7 mouse cellular contexts compared by ENCODE assay signal in the genomic region with DNA sequence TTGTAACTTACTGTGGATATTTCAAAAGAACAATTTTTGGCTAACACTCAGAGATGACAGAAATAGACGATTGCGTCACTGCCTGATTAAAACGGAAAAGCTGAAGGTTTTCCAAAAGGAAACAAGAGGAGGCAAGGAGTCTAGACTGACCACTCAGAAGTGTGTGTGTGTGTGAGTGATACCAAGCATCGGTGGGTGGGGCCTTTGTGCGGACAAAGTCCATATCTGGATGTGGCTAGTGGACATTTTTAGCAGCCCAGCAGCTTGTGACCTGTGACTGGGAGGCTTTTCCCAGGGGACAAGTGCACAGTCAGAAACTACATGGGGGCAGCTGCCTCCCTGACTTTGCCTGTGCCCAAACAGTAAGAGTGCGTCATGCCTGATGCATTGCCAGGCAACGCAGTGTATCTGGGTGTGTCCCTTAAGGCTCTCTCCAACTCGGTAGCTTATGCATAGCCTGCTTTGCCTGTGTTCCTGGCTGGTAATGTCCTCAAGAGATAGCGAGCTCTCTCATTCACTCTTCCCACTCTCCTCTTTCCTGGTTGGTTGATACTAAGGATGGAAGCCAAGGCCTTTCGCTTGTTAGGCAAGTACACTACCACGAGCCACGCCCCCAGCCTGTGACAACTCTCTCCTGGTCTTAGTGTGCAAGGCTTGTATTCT. TPM values are rescaled to one million over a fixed set of nuclear protein-coding genes. Genes with fewer than 3 reads are reported as not detected.
A peak's percentile ranks its signal among the peaks of the same experiment; 100 is the strongest.
DNase-seq lines count a peak whose midpoint lies in the region; ATAC-seq and TF ChIP-seq lines count a peak whose summit lies in the region.

No protein-coding gene starts in this region.

- peaks cover 3 to 5% of the 10 kb centered on the region in 2 experiments; a peak in 1 of 4 replicates for H3K4me1 ChIP-seq in ES-E14 (ENCODE audit: control insufficient read depth in 2 of 2, insufficient read depth in 2 of 2, low read length in 2 of 2, poor library complexity in 1 of 2)
- peaks cover 32% of the 10 kb centered on the region for H3K4me1 ChIP-seq in stomach, embryonic 16.5 days (ENCODE audit: control insufficient read depth, insufficient read depth, low read length)

- peak; percentile 78 for ATAC-seq in stomach, embryonic 16.5 days (ENCODE audit: insufficient read depth, low FRiP score)

- H3K9ac ChIP-seq in ES-E14 (ENCODE audit: insufficient read depth, low read depth, low read length, poor library complexity, severe bottlenecking), result peak overlapping the region; percentile 66; the same call in 1 of the 2 replicates
- peak overlapping the region; percentile 36; the same call in 1 of the 2 replicates for H3K9ac ChIP-seq in stomach, embryonic 16.5 days (ENCODE audit: low read length)

- H3K4me2 ChIP-seq in stomach, embryonic 16.5 days (ENCODE audit: low read depth, low read length), result peak overlapping the region; percentile 22; the same call in 1 of the 2 replicates

- peak overlapping the region; percentile 61; the same call in 1 of the 2 replicates for H3K27ac ChIP-seq in ES-E14 (ENCODE audit: insufficient read depth, low read depth, low read length, poor library complexity, severe bottlenecking)
- H3K27ac ChIP-seq in stomach, embryonic 16.5 days (ENCODE audit: low read length), result peak overlapping the region; percentile 98

- H3K4me3 ChIP-seq in ES-E14 (ENCODE audit: insufficient read depth in 1 of 2, low read depth in 1 of 2, low read length in 2 of 2, poor library complexity in 1 of 2, severe bottlenecking in 1 of 2), result peak overlapping the region in 1 of 2 experiments; percentile 2; a peak in 1 of 4 replicates
- 0 out of 2 replicates have a peak overlapping the region, but pooled peaks have one; percentile 0 for H3K4me3 ChIP-seq in stomach, embryonic 16.5 days (replicated peaks; ENCODE audit: low read length)

- no peaks in the 10 kb centered on the region for H3K27me3 ChIP-seq in stomach, embryonic 16.5 days (ENCODE audit: control insufficient read depth, insufficient read depth, low read length)

- WGBS in stomach, embryonic 16.5 days, result 47% methylated on average over 12 of the region's 12 CpGs

- peak; percentile 73 to 78 for DNase-seq in B cell, adult 2 months
- no peak for DNase-seq in ES-E14 (ENCODE audit: low read depth, low spot score)
- DNase-seq in cerebellum, postnatal 10 days, result peak; percentile 23 to 28
- peak; percentile 94 to 95 for DNase-seq in heart, adult 9 months (ENCODE audit: low spot score in 2 of 2)
- DNase-seq in kidney, postnatal 25 days, result peak; percentile 86 to 94
- peak; percentile 89 for DNase-seq in lung, postnatal 25 days (ENCODE audit: low spot score)

- in situ Hi-C loops in ES-E14 (cut with MboI; ENCODE audit: low sequenced_read_pairs in 2 of 2, unreplicated experiment in 2 of 2), result no loop called here

- H3K36me3 ChIP-seq in ES-E14 (ENCODE audit: control insufficient read depth, insufficient read depth, low read length, poor library complexity, severe bottlenecking), result no peaks in the 10 kb centered on the region
- H3K36me3 ChIP-seq in stomach, embryonic 16.5 days (ENCODE audit: control insufficient read depth, insufficient read depth, low read length), result no peaks in the 10 kb centered on the region

- H3K9me3 ChIP-seq in ES-E14 (ENCODE audit: control insufficient read depth, insufficient read depth, low read depth, low read length), result no peaks in the 10 kb centered on the region
- H3K9me3 ChIP-seq in stomach, embryonic 16.5 days (replicated peaks; ENCODE audit: control insufficient read depth, low read length), result no peaks in the 10 kb centered on the region

TF ChIP-seq in ES-E14, 5 proteins besides CTCF, POLR2A, EP300 and RAD21:
- TF ChIP-seq ZNF384 (IDR thresholded peaks at IDR 0.05; ENCODE audit: low read depth, low read length), result no peak
- no peak for TF ChIP-seq CHD2 (IDR thresholded peaks at IDR 0.05; ENCODE audit: low read depth, low read length)
- no peak for TF ChIP-seq MAFK (IDR thresholded peaks at IDR 0.05; ENCODE audit: insufficient read depth, low read depth, low read length)
- no peak for TF ChIP-seq ZC3H11A (IDR thresholded peaks at IDR 0.05; ENCODE audit: borderline replicate concordance, low read depth, low read length)
- no peak for TF ChIP-seq HCFC1 (IDR thresholded peaks at IDR 0.05; ENCODE audit: borderline replicate concordance, insufficient read depth, low read length)

RNA-seq across cellular contexts. Expression of a gene that starts 44.5 kb away (rescaled TPM):
- 0.11 TPM in 1 of 2 replicates, not detected in the other for total RNA-seq in ES-E14 (2012; rRNA removed)
- not detected in 2 replicates for polyA plus RNA-seq in stomach, embryonic 16.5 days (2015; fragmentation: Nextera tagmentation; extraction: Ambion mirVana)

RNA-seq across cellular contexts. Expression of a gene that starts 44.6 kb away (rescaled TPM):
- total RNA-seq in ES-E14 (2012; rRNA removed), result 0.18 TPM in 1 of 2 replicates, not detected in the other
- not detected in 2 replicates for polyA plus RNA-seq in stomach, embryonic 16.5 days (2015; fragmentation: Nextera tagmentation; extraction: Ambion mirVana)

RNA-seq across cellular contexts. Expression of a gene that starts 55.9 kb away (rescaled TPM):
- total RNA-seq in ES-E14 (2012; rRNA removed), result 2,106 and 2,587 TPM in 2 replicates
- 1,914 and 2,170 TPM in 2 replicates for polyA plus RNA-seq in stomach, embryonic 16.5 days (2015; fragmentation: Nextera tagmentation; extraction: Ambion mirVana)
